Mouse (Mus musculus): ENCODE data around the gene Guk1.
"Not testable (repeated sequence)": the region's sequence is repeated elsewhere in the genome, so short reads cannot be mapped to it uniquely, and the experiment has no call there.

Gene Guk1

GRCm38 (mm10) chr11:59192059-59192386, at the start of gene Guk1:
TSS of gene Guk1 (minus strand) at chr11:59192212.
- DNase-seq (ENCODE audit: low spot score), result no peak

GRCm38 (mm10) chr11:59239796-59240195, 47.8 kb upstream of the Guk1 start:
- DNase-seq (ENCODE audit: low spot score), result no peak

DNA sequence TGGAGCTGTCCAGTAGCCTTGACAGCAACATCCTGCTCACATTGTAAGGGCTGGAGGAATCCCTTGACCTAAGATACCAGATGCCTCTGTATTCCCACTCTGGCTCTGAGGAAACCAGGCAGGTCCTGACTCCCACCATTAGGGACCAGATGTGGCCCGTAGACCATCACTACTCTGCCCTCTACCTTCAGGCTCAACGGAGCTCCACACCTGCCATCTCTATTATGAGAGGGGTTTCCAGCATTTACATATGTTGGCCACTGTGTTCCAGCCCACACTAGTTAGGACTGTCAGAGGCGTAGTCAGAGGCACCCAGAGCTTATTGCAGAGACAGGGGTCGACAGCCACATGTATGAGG, 47.4 kb upstream of the Guk1 start:
- no peak for DNase-seq (ENCODE audit: low spot score)

GRCm38 (mm10) chr11:59238525-59239427, 46.8 kb upstream of the Guk1 start:
- peak; percentile 85 for DNase-seq (ENCODE audit: low spot score)

- DNase-seq (ENCODE audit: low spot score), result peak; percentile 9
Measured at GRCm38 (mm10) chr11:59232797-59233196, 40.8 kb upstream of the Guk1 start.

DNA sequence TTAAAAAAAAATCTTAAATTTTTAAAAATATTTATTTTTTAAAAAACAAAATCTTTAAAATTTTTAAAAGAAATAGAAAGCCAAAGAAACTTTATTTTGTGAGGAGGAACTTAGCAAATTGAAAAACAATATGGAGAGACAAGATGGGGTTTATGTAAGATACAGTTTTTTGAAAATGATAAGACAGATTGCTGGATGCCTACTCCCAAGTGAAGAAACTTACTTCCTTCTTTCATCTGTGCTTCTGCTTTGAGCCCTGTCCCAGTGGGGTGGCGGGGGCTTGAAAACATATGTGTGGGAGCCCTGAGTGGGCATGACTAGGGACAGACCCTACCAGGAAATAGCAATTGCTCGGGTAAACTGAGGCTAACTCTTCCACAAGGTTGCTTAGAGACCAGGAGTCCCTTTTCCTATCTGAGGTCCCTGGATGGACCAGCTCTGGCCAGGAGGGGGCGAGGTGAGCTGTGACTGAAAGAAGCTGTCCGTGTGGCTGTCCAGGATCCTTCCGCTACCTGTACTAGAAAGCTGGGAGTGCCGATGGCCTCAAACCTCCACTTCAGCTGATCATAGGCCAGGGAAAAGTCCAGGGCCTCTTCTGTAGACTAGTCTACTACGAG, 38.2 kb upstream of the Guk1 start:
- DNase-seq (ENCODE audit: low spot score), result peak; percentile 78

- peak; percentile 97 for DNase-seq (ENCODE audit: low spot score)
Measured at GRCm38 (mm10) chr11:59228122-59228953, 36.3 kb upstream of the Guk1 start, which contains the start of gene Arf1. TSS of gene Arf1 (minus strand) at chr11:59228270.

DNA sequence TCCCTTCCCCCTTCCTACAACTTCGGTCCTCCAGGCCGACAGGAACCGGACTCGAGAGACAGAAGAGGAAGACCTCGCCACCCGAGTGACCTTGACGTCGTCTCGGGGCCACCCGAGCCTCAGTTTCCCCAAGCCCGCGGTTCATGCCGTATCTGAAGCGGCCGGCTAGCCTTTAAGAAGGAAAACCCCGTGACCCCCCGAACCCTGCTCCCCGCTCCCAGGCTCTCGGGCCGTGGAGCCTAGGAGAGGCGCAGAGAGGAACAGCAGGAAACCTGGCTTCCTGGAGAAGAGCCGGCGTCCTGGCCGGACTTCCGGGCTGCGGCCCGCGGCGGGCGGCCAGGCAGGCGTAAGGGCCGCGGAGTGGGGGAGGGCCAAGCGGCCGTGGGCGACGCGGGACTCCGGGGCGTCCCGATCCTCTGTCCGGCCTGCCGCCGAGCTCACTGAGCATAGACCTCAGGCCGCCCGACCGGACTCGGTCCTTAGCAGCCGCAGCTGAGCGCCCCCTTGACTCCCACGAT, 35.7 kb upstream of the Guk1 start:
- no peak for DNase-seq (ENCODE audit: low spot score)

GRCm38 (mm10) chr11:59226787-59227603, 35.0 kb upstream of the Guk1 start:
- peak; percentile 25 for DNase-seq (ENCODE audit: low spot score)

- no peak for DNase-seq (ENCODE audit: low spot score)
Measured at GRCm38 (mm10) chr11:59226251-59226650, 34.2 kb upstream of the Guk1 start.

GRCm38 (mm10) chr11:59225167-59225566, 33.2 kb upstream of the Guk1 start:
- no peak for DNase-seq (ENCODE audit: low spot score)

GRCm38 (mm10) chr11:59224470-59224869, 32.5 kb upstream of the Guk1 start:
- no peak for DNase-seq (ENCODE audit: low spot score)

- DNase-seq (ENCODE audit: low spot score), result no peak
Measured at GRCm38 (mm10) chr11:59224025-59224424, 32.0 kb upstream of the Guk1 start.

- DNase-seq (ENCODE audit: low spot score), result no peak
Measured at GRCm38 (mm10) chr11:59222306-59222705, 30.3 kb upstream of the Guk1 start.

DNA sequence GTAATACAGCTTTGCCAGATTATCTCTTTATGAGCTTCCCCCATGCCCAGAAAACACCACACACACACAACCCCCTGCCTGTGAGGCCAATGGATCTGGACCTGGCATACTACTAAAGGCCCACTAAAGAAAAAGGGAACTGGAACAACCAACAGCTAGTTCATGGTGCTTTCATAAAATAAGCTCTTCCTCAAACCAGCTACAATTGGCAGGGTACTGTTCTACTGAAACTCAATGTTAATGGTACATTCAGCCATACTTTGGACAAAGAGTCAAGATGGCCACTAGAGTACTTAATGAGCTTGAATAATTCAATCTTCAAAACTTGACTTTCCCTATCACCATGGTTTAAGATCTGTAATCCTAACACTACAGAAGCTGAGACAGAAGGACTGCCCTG, 29.6 kb upstream of the Guk1 start:
- no peak for DNase-seq (ENCODE audit: low spot score)

GRCm38 (mm10) chr11:59219064-59219463, 27.1 kb upstream of the Guk1 start:
- peak; percentile 48 for DNase-seq (ENCODE audit: low spot score)

GRCm38 (mm10) chr11:59218389-59218998, 26.5 kb upstream of the Guk1 start:
- no peak for DNase-seq (ENCODE audit: low spot score)

GRCm38 (mm10) chr11:59216955-59217354, 24.9 kb upstream of the Guk1 start:
- no peak for DNase-seq (ENCODE audit: low spot score)

- no peak for DNase-seq (ENCODE audit: low spot score)
Measured at GRCm38 (mm10) chr11:59212892-59213494, 21.0 kb upstream of the Guk1 start.

DNA sequence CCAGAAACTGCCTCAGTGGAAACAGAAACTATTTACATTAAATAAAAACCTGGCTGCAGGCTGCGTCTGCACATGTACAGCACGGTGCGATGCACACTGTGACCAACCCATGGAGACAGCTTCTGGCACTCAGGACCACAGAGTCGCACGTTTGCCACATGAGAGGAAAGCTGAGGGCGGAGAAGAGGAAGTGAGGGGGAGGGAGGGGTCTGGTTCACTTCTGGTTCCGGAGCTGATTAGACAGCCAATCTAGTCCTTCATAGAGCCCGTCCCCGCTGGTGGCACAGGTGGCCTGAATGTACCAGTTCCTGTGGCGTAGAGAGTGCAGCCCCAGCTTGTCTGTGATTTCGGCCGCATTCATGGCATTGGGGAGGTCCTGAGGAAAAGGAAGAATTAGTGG, 20.3 kb upstream of the Guk1 start:
- DNase-seq (ENCODE audit: low spot score), result not testable (repeated sequence)

DNA sequence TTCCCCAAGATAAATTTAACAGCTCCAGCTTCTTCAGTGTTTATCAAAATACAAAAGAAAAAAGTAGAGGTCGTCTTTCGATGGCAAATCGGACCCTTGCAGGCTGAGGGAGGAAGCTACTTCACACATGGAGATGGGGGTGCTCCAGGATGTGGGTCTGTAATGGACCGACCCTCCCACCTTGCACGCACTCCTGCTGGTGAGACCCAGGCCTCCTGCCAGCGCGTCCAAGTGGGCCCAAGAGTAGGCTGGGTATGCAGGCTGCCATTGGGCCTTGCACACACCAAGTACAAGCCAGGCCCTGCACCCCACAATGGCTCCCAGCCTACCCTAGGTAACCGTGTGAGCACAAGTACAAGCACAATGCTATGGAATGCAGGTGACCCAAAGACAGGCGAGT, 19.5 kb upstream of the Guk1 start:
- DNase-seq (ENCODE audit: low spot score), result not testable (repeated sequence)
